Mouse (Mus musculus): Measurements from ENCODE around the gene Fbxw11.

The Fbxw11 gene

DNA sequence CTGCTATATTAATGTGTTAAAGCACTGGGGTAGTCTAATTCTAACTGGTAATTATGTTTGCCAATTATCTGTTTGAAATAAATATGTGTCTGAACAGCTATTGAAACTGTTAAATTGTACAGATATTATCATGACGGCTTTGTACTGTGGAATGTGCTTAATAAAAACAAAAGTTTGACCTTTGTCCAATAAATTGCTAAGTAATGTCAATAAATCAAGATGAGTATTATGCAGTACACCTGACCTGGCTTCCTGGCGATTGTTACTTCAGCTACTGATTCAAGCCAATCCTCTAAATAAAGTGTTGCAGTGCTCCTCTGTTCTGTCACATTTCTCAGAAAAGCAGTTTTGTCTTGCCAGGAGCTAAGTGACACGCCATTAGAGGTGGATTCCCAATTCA is 104.0 kb downstream of the Fbxw11 start:
- Histone ChIP-seq H3K4me3 (replicated peaks; ENCODE audit: low read length) (no peak overlapping the region), H3K4me1 (replicated peaks; ENCODE audit: low read depth, low read length) (0 out of 2 replicates have a peak, but pooled peaks cover 3% of the 10 kb centered on the region), H3K27me3 (ENCODE audit: insufficient read depth, low read length) (no peaks in the 10 kb centered on the region), H3K9me3 (ENCODE audit: low read length) (no peaks in the 10 kb centered on the region), H3K36me3 (ENCODE audit: insufficient read depth, low read length) (peaks cover 63% of the 10 kb centered on the region)
- TF ChIP-seq NANOG (IDR thresholded peaks at IDR 0.05; ENCODE audit: borderline replicate concordance, low read length) (no peak), POU5F1 (IDR thresholded peaks at IDR 0.05; ENCODE audit: borderline replicate concordance, low read length) (no peak), CTCF (conservative IDR thresholded peaks at IDR 0.05; ENCODE audit: low read length) (no peak)

- no peak overlapping the region for H3K4me3 ChIP-seq (replicated peaks; ENCODE audit: low read length)
- TF ChIP-seq CTCF (conservative IDR thresholded peaks at IDR 0.05; ENCODE audit: low read length) (no peak), NANOG (IDR thresholded peaks at IDR 0.05; ENCODE audit: borderline replicate concordance, low read length) (no peak), POU5F1 (IDR thresholded peaks at IDR 0.05; ENCODE audit: borderline replicate concordance, low read length) (no peak)
- H3K9me3 ChIP-seq (ENCODE audit: low read length), result no peaks in the 10 kb centered on the region
- no peaks in the 10 kb centered on the region for H3K27me3 ChIP-seq (ENCODE audit: insufficient read depth, low read length)
- no peaks in the 10 kb centered on the region for H3K4me1 ChIP-seq (replicated peaks; ENCODE audit: low read depth, low read length)
- H3K36me3 ChIP-seq (ENCODE audit: insufficient read depth, low read length), result peaks cover 41% of the 10 kb centered on the region
Measured at GRCm38 (mm10) chr11:32748800-32749199, 106.3 kb downstream of the Fbxw11 start.

- no peak overlapping the region for H3K4me3 ChIP-seq (replicated peaks; ENCODE audit: low read length)
- H3K36me3 ChIP-seq (ENCODE audit: insufficient read depth, low read length), result peaks cover 10% of the 10 kb centered on the region; the same call in 1 of the 2 replicates
- no peaks in the 10 kb centered on the region for H3K9me3 ChIP-seq (ENCODE audit: low read length)
- H3K4me1 ChIP-seq (replicated peaks; ENCODE audit: low read depth, low read length), result no peaks in the 10 kb centered on the region
- H3K27me3 ChIP-seq (ENCODE audit: insufficient read depth, low read length), result no peaks in the 10 kb centered on the region
- TF ChIP-seq POU5F1 (IDR thresholded peaks at IDR 0.05; ENCODE audit: borderline replicate concordance, low read length) (no peak), NANOG (IDR thresholded peaks at IDR 0.05; ENCODE audit: borderline replicate concordance, low read length) (no peak), CTCF (conservative IDR thresholded peaks at IDR 0.05; ENCODE audit: low read length) (no peak)
Measured at GRCm38 (mm10) chr11:32751863-32752594, 109.5 kb downstream of the Fbxw11 start.

DNA sequence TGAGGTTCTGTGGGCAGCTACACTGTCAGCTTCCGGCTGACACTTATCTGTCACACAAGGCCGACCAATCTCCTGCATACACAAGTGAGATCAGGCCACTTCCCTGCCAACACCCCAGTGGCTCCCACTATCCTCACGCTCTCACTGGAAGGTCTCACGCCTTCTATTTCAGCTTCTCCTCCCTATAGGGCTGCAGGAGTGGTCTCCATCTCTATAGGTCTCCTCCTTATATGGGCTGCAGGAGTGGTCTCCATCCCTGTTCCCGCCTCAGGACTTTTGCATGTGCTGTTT is 110.0 kb downstream of the Fbxw11 start:
- Histone ChIP-seq H3K27me3 (ENCODE audit: insufficient read depth, low read length) (no peaks in the 10 kb centered on the region), H3K4me3 (replicated peaks; ENCODE audit: low read length) (no peak overlapping the region), H3K9me3 (ENCODE audit: low read length) (no peaks in the 10 kb centered on the region), H3K4me1 (replicated peaks; ENCODE audit: low read depth, low read length) (no peaks in the 10 kb centered on the region), H3K36me3 (ENCODE audit: insufficient read depth, low read length) (peaks cover 6% of the 10 kb centered on the region; the same call in 1 of the 2 replicates)
- TF ChIP-seq CTCF (conservative IDR thresholded peaks at IDR 0.05; ENCODE audit: low read length) (no peak), NANOG (IDR thresholded peaks at IDR 0.05; ENCODE audit: borderline replicate concordance, low read length) (no peak), POU5F1 (IDR thresholded peaks at IDR 0.05; ENCODE audit: borderline replicate concordance, low read length) (no peak)

GRCm38 (mm10) chr11:32753358-32753757 is 110.8 kb downstream of the Fbxw11 start:
- TF ChIP-seq POU5F1 (IDR thresholded peaks at IDR 0.05; ENCODE audit: borderline replicate concordance, low read length) (no peak), NANOG (IDR thresholded peaks at IDR 0.05; ENCODE audit: borderline replicate concordance, low read length) (no peak), CTCF (conservative IDR thresholded peaks at IDR 0.05; ENCODE audit: low read length) (no peak)
- H3K4me1 ChIP-seq (replicated peaks; ENCODE audit: low read depth, low read length), result no peaks in the 10 kb centered on the region
- no peak overlapping the region for H3K4me3 ChIP-seq (replicated peaks; ENCODE audit: low read length)
- H3K36me3 ChIP-seq (ENCODE audit: insufficient read depth, low read length), result no peaks in the 10 kb centered on the region
- no peaks in the 10 kb centered on the region for H3K9me3 ChIP-seq (ENCODE audit: low read length)
- H3K27me3 ChIP-seq (ENCODE audit: insufficient read depth, low read length), result no peaks in the 10 kb centered on the region

DNA sequence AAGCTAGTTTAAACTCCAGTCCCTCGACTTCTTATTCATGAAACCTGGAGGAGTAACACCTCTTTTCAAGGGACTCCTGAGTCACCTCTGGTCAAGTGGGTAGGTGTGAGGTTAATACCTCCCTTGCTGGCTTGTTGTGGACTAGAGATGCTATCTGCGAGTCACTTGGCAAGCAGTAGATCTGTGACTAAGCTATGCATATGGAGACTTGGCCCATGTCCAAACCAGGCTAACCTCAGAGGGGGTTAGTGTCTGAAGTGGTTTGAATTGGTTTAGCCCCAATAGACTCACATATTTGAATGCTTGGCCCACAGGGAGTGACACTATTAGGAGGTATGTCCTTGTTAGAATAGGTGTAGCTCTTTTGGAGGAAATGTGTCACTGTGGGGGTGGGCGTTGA is 120.2 kb downstream of the Fbxw11 start:
- TF ChIP-seq POU5F1 (IDR thresholded peaks at IDR 0.05; ENCODE audit: borderline replicate concordance, low read length) (no peak), CTCF (conservative IDR thresholded peaks at IDR 0.05; ENCODE audit: low read length) (no peak), NANOG (IDR thresholded peaks at IDR 0.05; ENCODE audit: borderline replicate concordance, low read length) (no peak)
- Histone ChIP-seq H3K4me1 (replicated peaks; ENCODE audit: low read depth, low read length) (peaks cover 12% of the 10 kb centered on the region), H3K9me3 (ENCODE audit: low read length) (peaks cover 9% of the 10 kb centered on the region), H3K4me3 (replicated peaks; ENCODE audit: low read length) (no peak overlapping the region), H3K27me3 (ENCODE audit: insufficient read depth, low read length) (no peaks in the 10 kb centered on the region), H3K36me3 (ENCODE audit: insufficient read depth, low read length) (no peaks in the 10 kb centered on the region)

DNA sequence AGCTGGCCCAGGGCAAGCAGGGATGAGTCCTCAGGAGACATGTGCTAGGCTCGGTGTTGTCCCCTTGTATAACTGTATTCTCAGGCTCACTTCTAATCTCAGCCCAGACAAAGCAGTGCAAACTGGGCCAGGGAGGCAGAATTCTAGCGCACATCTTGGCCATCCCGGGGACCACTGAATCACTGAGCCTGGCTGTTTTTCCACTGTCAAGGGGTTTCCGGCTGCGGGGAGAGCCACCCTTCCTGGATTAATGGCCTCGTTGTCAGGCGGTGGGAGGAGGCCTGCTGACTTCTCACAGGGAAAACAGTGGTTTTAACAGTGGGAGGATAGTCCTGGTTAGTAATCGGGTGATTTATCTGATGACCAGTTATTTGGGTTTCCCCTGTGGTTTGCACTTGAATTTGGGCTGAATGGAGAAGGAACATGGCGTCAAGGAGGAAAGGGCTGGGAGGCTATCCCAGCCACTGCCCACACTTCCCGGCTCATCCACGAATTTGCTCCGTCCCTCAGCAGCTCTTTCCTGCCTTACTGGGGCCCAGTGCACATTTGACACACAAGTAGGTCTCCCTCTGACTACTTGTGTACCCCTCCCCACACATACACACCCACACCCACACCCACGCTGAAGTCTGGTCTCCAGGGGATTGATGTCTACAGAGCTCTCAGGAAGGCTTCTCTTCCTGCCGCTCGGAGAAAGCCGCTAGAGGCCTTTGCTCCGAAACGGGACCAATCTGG is 125.1 kb downstream of the Fbxw11 start:
- H3K36me3 ChIP-seq (ENCODE audit: insufficient read depth, low read length), result no peaks in the 10 kb centered on the region
- peaks cover 5% of the 10 kb centered on the region; the same call in 1 of the 2 replicates for H3K27me3 ChIP-seq (ENCODE audit: insufficient read depth, low read length)
- H3K4me1 ChIP-seq (replicated peaks; ENCODE audit: low read depth, low read length), result peaks cover 12% of the 10 kb centered on the region
- no peaks in the 10 kb centered on the region for H3K9me3 ChIP-seq (ENCODE audit: low read length)
- peak overlapping the region; percentile 45; the same call in 1 of the 2 replicates for H3K4me3 ChIP-seq (replicated peaks; ENCODE audit: low read length)
- no peak for TF ChIP-seq CTCF (conservative IDR thresholded peaks at IDR 0.05; ENCODE audit: low read length)

- TF ChIP-seq POU5F1 (IDR thresholded peaks at IDR 0.05; ENCODE audit: borderline replicate concordance, low read length) (no peak), CTCF (conservative IDR thresholded peaks at IDR 0.05; ENCODE audit: low read length) (peak; percentile 35), NANOG (IDR thresholded peaks at IDR 0.05; ENCODE audit: borderline replicate concordance, low read length) (no peak)
- no peaks in the 10 kb centered on the region for H3K9me3 ChIP-seq (ENCODE audit: low read length)
- H3K4me3 ChIP-seq (replicated peaks; ENCODE audit: low read length), result no peak overlapping the region
- peaks cover 12% of the 10 kb centered on the region for H3K4me1 ChIP-seq (replicated peaks; ENCODE audit: low read depth, low read length)
- H3K27me3 ChIP-seq (ENCODE audit: insufficient read depth, low read length), result peaks cover 5% of the 10 kb centered on the region; the same call in 1 of the 2 replicates
- no peaks in the 10 kb centered on the region for H3K36me3 ChIP-seq (ENCODE audit: insufficient read depth, low read length)
Measured at GRCm38 (mm10) chr11:32768642-32769343, 126.3 kb downstream of the Fbxw11 start.

Data from E14TG2a.4 (cell line).